Mouse (Mus musculus) forebrain, postnatal 0 days (tissue): ENCODE measurements around the gene Tenm1. TPM values are rescaled to one million over a fixed set of nuclear protein-coding genes. Genes with fewer than 3 reads are reported as not detected.

Experiments
- ATAC-seq: fragments of 200-750 bp; cut with Nextera tagmentation; 2 replicates; pipeline ENCODE4 v1.8.0; 2017; ENCODE audit warnings: mild to moderate bottlenecking, moderate library complexity
- DNase-seq: peaks from one replicate; pipeline ENCODE4 v3.0.0-alpha.2; 2015
- H3K27ac ChIP-seq: fragments of 300-500 bp; sonication (generic); 2 replicates; pipeline ENCODE4 v1.5.1; 2014; ENCODE audit warnings: low read depth, mild to moderate bottlenecking, antibody characterized with exemption, low read length, moderate library complexity, mixed read lengths
- H3K27me3 ChIP-seq: fragments of 300-500 bp; sonication (generic); 2 replicates; pipeline ENCODE4 v1.6.1; 2014; ENCODE audit warnings: mild to moderate bottlenecking, low read length, mixed read lengths; ENCODE audit not compliant: insufficient read depth
- H3K36me3 ChIP-seq: fragments of 300-500 bp; sonication (generic); 2 replicates; pipeline ENCODE4 v1.6.1; 2014; ENCODE audit warnings: mild to moderate bottlenecking, moderate library complexity; ENCODE audit not compliant: insufficient read depth
- H3K4me1 ChIP-seq: fragments of 300-500 bp; sonication (generic); 2 replicates; pipeline ENCODE4 v1.6.1; 2014; ENCODE audit warnings: antibody characterized with exemption; ENCODE audit not compliant: insufficient read depth
- H3K4me2 ChIP-seq: fragments of 300-500 bp; sonication (generic); 2 replicates; pipeline ENCODE4 v1.6.1; 2014; ENCODE audit warnings: low read depth, mild to moderate bottlenecking, moderate library complexity
- H3K4me3 ChIP-seq: fragments of 300-500 bp; sonication (generic); 2 replicates; pipeline ENCODE4 v1.5.1; 2014; ENCODE audit warnings: low read depth, low read length, mixed read lengths
- H3K9ac ChIP-seq: fragments of 300-500 bp; sonication (generic); 2 replicates; pipeline ENCODE4 v1.6.1; 2014; ENCODE audit warnings: mild to moderate bottlenecking
- H3K9me3 ChIP-seq: fragments of 300-500 bp; sonication (generic); 2 replicates; pipeline ENCODE4 v1.6.1; 2016; ENCODE audit warnings: low read length
- CTCF ChIP-seq: sonication (generic); IDR thresholded peaks from 2 replicates; pipeline ENCODE4 v1.5.1; 2016; ENCODE audit warnings: antibody characterized with exemption, control low read depth, low read depth
- WGBS: fragments of 180-500 bp; shearing (Covaris S2); extraction: QIAGEN DNeasy Blood & Tissue Kit; methylation state at CpG from one replicate; pipeline ENCODE4 v1.1.7; 2014; 5-methylcytosine and 5-hydroxymethylcytosine counted together
- polyA plus RNA-seq: library from polyadenylated mRNA; unstranded; fragments of >200 nt; fragmentation: Nextera tagmentation; extraction: Ambion mirVana; gene quantifications from 2 replicates; pipeline ENCODE4 v1.2.1, GENCODE M21; 2015
- total RNA-seq: library from RNA; depleted of rRNA; stranded (reverse); fragments of >200 nt; gene quantifications from 2 replicates; pipeline ENCODE4 v1.2.3, GENCODE M21; 2014

Tenm1 gene
- total and polyA plus RNA-seq, 2 experiments from 2014 or later = 27.8 to 74.8 TPM

GRCm38 (mm10) chrX:42530703-42531102, 898.2 kb downstream of the Tenm1 start:
- WGBS = 48% methylated on average over 4 of the region's 4 CpGs
- no peak for TF ChIP-seq CTCF
- no peak overlapping the region for H3K4me2 ChIP-seq
- no peak for DNase-seq
- no peak overlapping the region for H3K27ac ChIP-seq
- H3K4me3 ChIP-seq = no peak overlapping the region
- H3K36me3 ChIP-seq = no peaks in the 10 kb centered on the region
- H3K27me3 ChIP-seq = no peaks in the 10 kb centered on the region
- no peaks in the 10 kb centered on the region for H3K9me3 ChIP-seq
- no peak for ATAC-seq
- no peaks in the 10 kb centered on the region for H3K4me1 ChIP-seq
- H3K9ac ChIP-seq = no peak overlapping the region

GRCm38 (mm10) chrX:42522868-42523267, 906.1 kb downstream of the Tenm1 start:
- DNase-seq = no peak
- Histone ChIP-seq H3K9me3 (no peaks in the 10 kb centered on the region), H3K4me1 (no peaks in the 10 kb centered on the region), H3K27me3 (no peaks in the 10 kb centered on the region), H3K4me2 (no peak overlapping the region), H3K27ac (no peak overlapping the region), H3K4me3 (no peak overlapping the region), H3K36me3 (no peaks in the 10 kb centered on the region), H3K9ac (no peak overlapping the region)
- ATAC-seq = no peak
- WGBS = 69% methylated on average over 2 of the region's 2 CpGs
- no peak for TF ChIP-seq CTCF

- Histone ChIP-seq H3K4me3 (no peak overlapping the region), H3K27me3 (no peaks in the 10 kb centered on the region), H3K9me3 (no peaks in the 10 kb centered on the region), H3K4me1 (no peaks in the 10 kb centered on the region), H3K27ac (no peak overlapping the region), H3K9ac (no peak overlapping the region), H3K4me2 (no peak overlapping the region), H3K36me3 (no peaks in the 10 kb centered on the region)
- ATAC-seq (no peak), DNase-seq (no peak)
- TF ChIP-seq CTCF = no peak
Measured at GRCm38 (mm10) chrX:42512567-42512966, 916.4 kb downstream of the Tenm1 start.

GRCm38 (mm10) chrX:42511105-42511504, 917.8 kb downstream of the Tenm1 start:
- no peak overlapping the region for H3K4me2 ChIP-seq
- H3K27me3 ChIP-seq = no peaks in the 10 kb centered on the region
- no peak for DNase-seq
- WGBS = 75% methylated on average over 2 of the region's 2 CpGs
- H3K9ac ChIP-seq = no peak overlapping the region
- ATAC-seq = no peak
- H3K4me3 ChIP-seq = no peak overlapping the region
- no peaks in the 10 kb centered on the region for H3K4me1 ChIP-seq
- H3K27ac ChIP-seq = no peak overlapping the region
- TF ChIP-seq CTCF = no peak
- no peaks in the 10 kb centered on the region for H3K36me3 ChIP-seq
- H3K9me3 ChIP-seq = no peaks in the 10 kb centered on the region

DNA sequence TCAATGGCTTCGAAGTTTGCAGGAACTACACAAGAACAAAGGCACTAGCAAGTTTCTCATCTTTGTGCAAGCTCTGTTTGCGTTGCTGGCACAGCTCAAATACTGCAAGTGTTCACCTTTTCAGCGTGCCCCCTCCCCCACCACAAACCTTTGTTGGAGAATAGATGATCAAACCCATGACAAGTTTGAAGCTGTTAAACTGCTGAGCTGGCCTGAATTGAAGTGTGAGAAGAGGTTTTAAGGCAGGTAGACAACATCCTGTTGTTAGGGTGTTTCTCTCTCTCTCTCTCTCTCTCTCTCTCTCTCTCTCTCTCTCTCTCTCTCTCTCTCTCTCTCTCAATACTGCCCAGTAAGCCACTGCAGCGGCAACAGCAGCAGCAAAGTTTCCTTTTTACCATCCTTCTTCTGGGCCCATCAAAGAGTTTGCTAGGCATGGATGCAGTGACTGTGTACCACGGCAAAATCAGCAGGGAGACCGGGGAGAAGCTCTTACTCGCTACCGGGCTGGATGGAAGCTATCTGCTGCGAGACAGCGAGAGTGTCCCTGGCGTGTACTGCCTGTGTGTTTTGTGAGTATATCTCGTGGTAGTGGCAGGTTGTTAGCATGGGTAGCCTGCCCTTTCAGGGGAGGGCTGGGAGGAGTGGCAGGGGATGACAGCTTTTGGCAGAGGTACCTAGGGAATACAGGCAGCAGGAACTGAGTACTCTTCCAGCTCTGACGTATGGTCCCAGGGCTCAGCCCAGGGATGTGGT, 926.5 kb downstream of the Tenm1 start, which contains the start of gene Sh2d1a:
Gene Sh2d1a (plus strand): TSS at position 163 of the 753 bp plus-strand sequence.
- Histone ChIP-seq H3K36me3 (no peaks in the 10 kb centered on the region), H3K4me3 (no peak within 1 kb of the TSS), H3K4me2 (no peak within 1 kb of the TSS), H3K27ac (no peak within 1 kb of the TSS), H3K9ac (no peak within 1 kb of the TSS), H3K27me3 (no peaks in the 10 kb centered on the region), H3K9me3 (no peaks in the 10 kb centered on the region), H3K4me1 (no peaks in the 10 kb centered on the region)
- ATAC-seq (no peak), DNase-seq (no peak)
- WGBS = 73% methylated on average over 13 of the region's 13 CpGs
- no peak for TF ChIP-seq CTCF

GRCm38 (mm10) chrX:42500538-42500937, 928.4 kb downstream of the Tenm1 start:
- no peaks in the 10 kb centered on the region for H3K27me3 ChIP-seq
- no peak overlapping the region for H3K9ac ChIP-seq
- H3K4me1 ChIP-seq = no peaks in the 10 kb centered on the region
- no peaks in the 10 kb centered on the region for H3K9me3 ChIP-seq
- H3K4me2 ChIP-seq = no peak overlapping the region
- DNase-seq (no peak), ATAC-seq (peak; percentile 80; the same call in 1 of the 2 replicates)
- no peak overlapping the region for H3K4me3 ChIP-seq
- H3K27ac ChIP-seq = no peak overlapping the region
- H3K36me3 ChIP-seq = no peaks in the 10 kb centered on the region
- no peak for TF ChIP-seq CTCF

DNA sequence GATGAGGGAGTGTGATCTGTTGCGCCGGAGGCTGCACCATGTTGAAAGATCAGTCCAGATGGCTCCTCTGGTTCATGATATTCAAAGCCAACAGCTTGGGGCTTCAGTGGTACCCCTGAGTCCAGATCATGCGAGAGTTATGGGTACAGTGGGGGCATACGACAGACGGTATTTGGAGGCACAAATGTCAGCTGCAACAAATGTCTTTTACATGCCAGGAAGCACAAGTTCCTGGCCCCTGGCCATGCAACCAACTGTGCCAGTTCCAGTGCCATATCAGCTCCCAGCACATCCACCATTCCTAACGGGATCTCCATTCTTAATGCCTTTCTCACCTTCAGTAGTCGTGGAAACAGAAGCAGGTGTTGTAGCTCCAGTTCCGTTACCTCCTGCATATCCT, 938.6 kb downstream of the Tenm1 start:
- H3K36me3 ChIP-seq = no peaks in the 10 kb centered on the region
- WGBS = 80% methylated on average over 8 of the region's 8 CpGs
- no peak overlapping the region for H3K9ac ChIP-seq
- no peaks in the 10 kb centered on the region for H3K9me3 ChIP-seq
- no peak for DNase-seq
- no peak overlapping the region for H3K4me3 ChIP-seq
- H3K27ac ChIP-seq = no peak overlapping the region
- no peak for TF ChIP-seq CTCF
- peak; percentile 29 for ATAC-seq
- H3K4me2 ChIP-seq = no peak overlapping the region
- no peaks in the 10 kb centered on the region for H3K27me3 ChIP-seq
- H3K4me1 ChIP-seq = no peaks in the 10 kb centered on the region
